Mouse (Mus musculus) c-Kit-positive CD71-positive TER-119-negative erythroid progenitor cells, embryonic 14.5 days (primary cell): ENCODE measurements around the gene Fgfr2.

Source experiments
- DNase-seq: peaks from one replicate; pipeline ENCODE4 v3.0.0-alpha.2; 2013; ENCODE audit warnings: low read depth

The Fgfr2 gene

GRCm38 (mm10) chr7:131713076-131713475 lies 1410.1 kb downstream of the Fgfr2 start:
- DNase-seq = no peak

GRCm38 (mm10) chr7:131696889-131697288 lies 1426.3 kb downstream of the Fgfr2 start:
- no peak for DNase-seq

GRCm38 (mm10) chr7:131687324-131687723 lies 1435.8 kb downstream of the Fgfr2 start:
- no peak for DNase-seq

GRCm38 (mm10) chr7:131677126-131677525 lies 1446.0 kb downstream of the Fgfr2 start:
- no peak for DNase-seq

GRCm38 (mm10) chr7:131670586-131670985 lies 1452.6 kb downstream of the Fgfr2 start:
- no peak for DNase-seq

- no peak for DNase-seq
Observed at GRCm38 (mm10) chr7:131669326-131669725, 1453.8 kb downstream of the Fgfr2 start.

- DNase-seq = no peak
Observed at GRCm38 (mm10) chr7:131660726-131661125, 1462.4 kb downstream of the Fgfr2 start.

GRCm38 (mm10) chr7:131656017-131656416 lies 1467.1 kb downstream of the Fgfr2 start:
- DNase-seq = no peak

- DNase-seq = no peak
Observed at GRCm38 (mm10) chr7:131653416-131653815, 1469.7 kb downstream of the Fgfr2 start.

- no peak for DNase-seq
Observed at GRCm38 (mm10) chr7:131651921-131652694, 1471.0 kb downstream of the Fgfr2 start.

GRCm38 (mm10) chr7:131650277-131650676 lies 1472.9 kb downstream of the Fgfr2 start:
- DNase-seq = no peak

- DNase-seq = no peak
Observed at GRCm38 (mm10) chr7:131648276-131648675, 1474.9 kb downstream of the Fgfr2 start.

GRCm38 (mm10) chr7:131647583-131647982 lies 1475.6 kb downstream of the Fgfr2 start:
- no peak for DNase-seq

- no peak for DNase-seq
Observed at GRCm38 (mm10) chr7:131644586-131644985, 1478.6 kb downstream of the Fgfr2 start.

GRCm38 (mm10) chr7:131644051-131644450 lies 1479.1 kb downstream of the Fgfr2 start:
- DNase-seq = no peak

GRCm38 (mm10) chr7:131643341-131643840 lies 1479.8 kb downstream of the Fgfr2 start:
- no peak for DNase-seq

- no peak for DNase-seq
Observed at GRCm38 (mm10) chr7:131629562-131629961, 1493.6 kb downstream of the Fgfr2 start.

- no peak for DNase-seq
Observed at GRCm38 (mm10) chr7:131628846-131629391, 1494.2 kb downstream of the Fgfr2 start.

GRCm38 (mm10) chr7:131628356-131628755 lies 1494.8 kb downstream of the Fgfr2 start:
- DNase-seq = no peak

- no peak for DNase-seq
Observed at GRCm38 (mm10) chr7:131609677-131610076, 1513.5 kb downstream of the Fgfr2 start.

GRCm38 (mm10) chr7:131608049-131608448 lies 1515.1 kb downstream of the Fgfr2 start:
- no peak for DNase-seq

GRCm38 (mm10) chr7:131605481-131605880 lies 1517.7 kb downstream of the Fgfr2 start:
- no peak for DNase-seq

- no peak for DNase-seq
Observed at GRCm38 (mm10) chr7:131604946-131605345, 1518.2 kb downstream of the Fgfr2 start.

- DNase-seq = no peak
Observed at GRCm38 (mm10) chr7:131603186-131603585, 1520.0 kb downstream of the Fgfr2 start.
